Mouse (Mus musculus) CD4-positive, CD25-positive, alpha-beta regulatory T cell, adult 2 months (primary cell): ENCODE measurements around the gene Tenm4.

ENCODE experiments used
- DNase-seq: peaks from one replicate; pipeline ENCODE4 v3.0.0-alpha.2; 2012; ENCODE audit warnings: low read depth, low spot score

Tenm4 gene

GRCm38 (mm10) chr7:96806561-96806960, 635.5 kb downstream of the Tenm4 start:
- DNase-seq: no peak

- no peak for DNase-seq
Observed at GRCm38 (mm10) chr7:96807281-96808058, 636.4 kb downstream of the Tenm4 start.

DNA sequence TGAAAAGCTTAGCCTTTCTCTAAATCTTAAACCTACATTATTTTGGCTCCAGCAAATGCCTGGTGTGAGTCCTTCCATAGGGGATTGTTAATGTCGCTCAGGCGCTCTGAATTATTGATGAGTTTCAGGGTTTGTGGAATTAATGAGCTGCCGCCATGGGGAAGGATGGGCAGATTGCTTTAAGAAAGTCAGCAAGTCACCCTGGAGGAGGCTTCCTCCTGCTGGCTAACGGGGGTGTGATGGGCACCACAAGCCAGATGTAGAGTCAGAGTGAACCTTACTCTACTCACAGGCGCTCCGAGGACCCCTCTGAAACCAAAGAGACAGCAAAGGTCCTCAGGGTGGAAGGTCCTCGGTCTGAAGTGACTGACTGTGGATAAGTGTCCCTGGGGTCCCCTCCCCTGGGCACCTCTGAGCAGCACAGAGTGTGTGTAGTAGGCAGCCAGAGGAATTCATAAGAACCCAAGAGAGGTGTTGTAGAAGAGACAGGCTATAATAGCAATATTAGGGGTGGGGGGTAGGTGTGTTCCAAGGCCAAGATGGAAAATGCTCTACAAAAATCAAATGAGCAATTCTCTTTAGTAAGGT, 637.1 kb downstream of the Tenm4 start:
- DNase-seq: no peak

DNA sequence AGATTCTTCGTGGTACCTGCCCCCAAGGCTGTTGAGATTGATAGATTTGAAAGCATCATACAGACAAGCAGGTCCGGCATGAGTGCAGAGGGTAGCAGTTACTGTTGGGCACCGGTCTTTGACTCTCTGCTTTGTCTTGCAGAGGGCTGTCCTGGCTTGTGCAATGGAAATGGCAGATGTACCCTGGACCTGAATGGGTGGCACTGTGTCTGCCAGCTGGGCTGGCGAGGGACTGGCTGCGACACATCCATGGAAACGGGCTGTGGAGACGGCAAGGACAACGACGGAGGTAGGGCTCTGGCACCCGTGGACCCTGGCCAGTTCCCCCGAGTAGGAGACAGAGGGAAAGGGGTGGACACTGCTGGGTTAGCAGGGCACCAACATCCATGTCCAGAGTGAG, 640.6 kb downstream of the Tenm4 start:
- no peak for DNase-seq

DNA sequence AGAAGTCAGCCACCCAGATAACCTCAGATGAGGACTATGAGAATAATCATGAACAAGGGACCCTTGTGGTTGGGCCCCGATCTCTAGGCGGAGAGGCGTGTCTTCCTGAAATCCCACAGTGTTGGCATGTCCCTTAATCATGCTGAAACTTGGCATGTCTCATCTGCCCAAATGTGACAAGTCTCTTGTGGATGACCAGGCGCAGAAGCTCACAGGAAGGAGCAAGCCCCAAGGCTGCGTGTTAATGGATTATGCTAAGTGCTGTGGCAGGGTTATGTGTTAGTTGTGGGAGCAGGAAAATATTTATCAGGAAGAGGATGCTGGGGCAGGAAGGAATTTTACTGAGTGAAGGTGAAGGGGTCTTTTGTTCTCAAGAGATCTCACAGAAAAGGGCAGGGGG, 642.0 kb downstream of the Tenm4 start:
- DNase-seq: no peak

GRCm38 (mm10) chr7:96813497-96814400, 642.7 kb downstream of the Tenm4 start:
- peak; percentile 5 for DNase-seq

DNA sequence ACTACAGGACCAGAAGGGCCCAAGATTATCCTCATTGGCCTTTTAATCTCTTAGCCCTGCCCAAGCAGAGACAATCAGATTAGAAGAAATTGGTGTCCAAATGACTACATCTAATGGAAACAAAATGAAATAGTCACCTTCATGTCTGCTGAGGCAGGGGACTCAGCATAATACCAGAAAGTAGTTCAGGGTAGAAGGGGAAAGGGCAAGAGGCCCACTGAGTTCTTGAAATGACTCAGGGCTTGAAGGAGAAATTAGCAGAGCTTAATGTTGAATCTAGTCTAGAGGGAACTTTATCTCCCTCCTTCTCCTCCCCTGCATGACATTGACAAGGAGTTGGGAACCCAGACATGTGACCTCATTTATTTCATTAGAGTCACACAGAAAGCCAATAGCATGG, 643.5 kb downstream of the Tenm4 start:
- peak; percentile 32 for DNase-seq

DNA sequence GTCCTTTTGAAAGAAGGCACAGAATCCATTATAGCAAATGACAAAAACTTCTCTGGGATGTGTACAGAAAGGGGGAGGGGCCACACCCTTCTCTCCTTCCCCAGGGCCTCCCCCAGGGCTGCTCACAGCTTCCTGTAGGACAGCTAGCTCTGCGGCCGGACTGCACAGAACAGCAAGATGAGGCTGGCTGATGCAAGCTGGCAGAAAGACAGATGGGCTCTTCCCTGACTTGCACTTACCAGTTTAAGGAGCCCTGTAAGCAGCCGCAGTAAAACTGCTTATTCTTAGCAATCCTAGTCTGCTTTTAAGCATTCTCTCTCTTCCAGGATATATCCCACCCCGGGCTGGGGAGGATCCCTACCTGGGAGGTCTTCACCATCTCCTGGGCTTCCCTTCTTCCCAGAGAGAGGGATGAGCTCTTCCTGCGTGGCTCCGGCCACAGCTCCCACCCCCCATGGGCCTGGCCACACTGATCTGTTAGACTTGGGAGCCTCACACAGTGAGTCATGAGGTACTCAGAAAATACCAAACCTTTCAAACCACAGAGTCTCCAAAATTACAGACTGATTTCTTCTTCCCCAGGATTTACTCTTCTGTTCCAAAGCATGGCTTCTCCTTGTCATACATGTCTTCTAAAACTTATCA, 646.1 kb downstream of the Tenm4 start:
- no peak for DNase-seq

DNA sequence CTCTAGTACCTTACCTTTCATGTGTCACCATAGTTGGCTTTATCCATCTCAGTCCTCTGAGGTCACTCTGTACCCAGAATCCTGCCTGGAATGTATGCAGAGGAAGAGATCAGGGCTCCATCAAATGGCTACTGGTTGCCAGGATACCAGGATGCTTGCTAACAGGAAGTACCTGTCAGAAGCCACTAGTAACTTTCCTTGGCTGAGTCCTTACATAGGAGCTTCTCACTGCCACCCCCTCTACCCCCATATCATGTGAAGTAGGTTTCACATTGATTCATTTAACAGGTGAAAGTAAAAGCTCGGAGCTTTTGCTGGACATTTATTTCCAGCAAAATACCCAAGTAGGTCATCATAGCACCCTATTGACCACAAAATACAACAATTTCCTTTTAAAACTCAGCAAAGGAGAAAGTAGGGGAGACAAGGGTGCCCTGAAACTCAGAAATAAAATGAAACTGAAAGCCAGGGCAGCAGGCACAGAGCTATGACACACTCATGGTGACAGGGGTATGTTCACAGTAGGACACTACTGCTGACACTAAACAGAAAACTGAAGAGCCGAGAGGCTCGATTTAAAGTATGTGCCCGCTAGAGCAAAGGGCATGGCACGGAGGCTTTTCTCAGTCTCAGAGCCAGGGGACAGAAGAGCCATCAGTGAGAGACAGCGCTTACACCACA, 647.3 kb downstream of the Tenm4 start:
- DNase-seq: peak; percentile 38

GRCm38 (mm10) chr7:96819538-96819937, 648.5 kb downstream of the Tenm4 start:
- DNase-seq: no peak

DNA sequence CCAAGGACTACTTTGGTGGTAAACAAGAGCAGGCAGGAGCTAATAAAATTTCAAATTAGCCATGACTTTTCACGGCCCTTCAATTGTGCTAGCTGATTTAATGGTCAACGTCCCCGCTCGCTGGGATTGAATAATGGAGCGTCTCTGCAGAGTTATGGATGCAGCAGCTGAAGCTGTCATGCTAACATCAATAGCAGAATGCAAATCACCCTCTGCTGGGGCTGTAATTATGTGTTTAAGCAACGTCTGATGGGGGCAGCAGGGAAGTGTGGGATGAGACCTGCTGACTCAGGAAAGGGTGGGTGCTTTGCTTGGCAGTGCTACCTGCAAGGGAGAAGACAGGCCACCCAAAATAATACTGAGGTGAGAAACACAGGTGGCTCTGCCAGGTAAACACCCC, 649.3 kb downstream of the Tenm4 start:
- no peak for DNase-seq

DNA sequence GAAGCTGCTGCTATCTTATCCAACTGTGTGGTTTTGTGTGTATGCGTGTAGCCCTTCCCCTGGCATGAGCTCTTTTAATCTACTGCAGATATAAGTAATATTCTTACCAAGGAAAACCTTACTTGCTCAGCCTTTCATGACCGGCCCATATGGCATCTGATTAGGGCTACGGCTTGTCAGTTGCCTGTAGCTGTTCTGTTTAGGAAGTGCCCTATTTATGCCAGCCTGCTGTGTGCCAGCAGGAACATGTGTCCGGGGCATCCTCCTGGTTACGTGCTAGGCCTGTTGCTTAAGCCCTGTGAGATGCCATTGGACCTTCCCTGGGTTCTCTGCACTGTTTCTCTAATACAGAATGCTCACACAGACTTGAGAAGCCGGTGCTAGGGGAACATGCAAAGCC, 655.1 kb downstream of the Tenm4 start:
- no peak for DNase-seq

DNA sequence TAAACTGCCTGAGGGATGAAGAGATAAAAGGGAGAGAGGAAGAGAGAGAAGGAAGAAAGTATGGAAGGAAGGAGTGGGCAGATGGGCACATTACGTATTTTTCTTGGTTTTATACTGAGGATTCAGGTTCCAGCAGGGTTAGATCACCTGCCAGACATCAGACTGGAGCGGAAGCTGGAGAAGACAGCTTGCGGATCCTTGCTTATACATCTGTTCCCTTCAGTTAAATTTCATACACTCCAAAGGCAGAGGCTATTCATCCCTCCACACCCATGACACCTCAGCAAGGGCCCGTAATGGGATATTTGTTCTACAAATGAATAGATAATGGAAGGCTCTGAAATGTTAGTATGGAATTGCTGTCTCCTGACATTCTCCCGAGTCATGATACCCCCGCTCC, 655.6 kb downstream of the Tenm4 start:
- DNase-seq: no peak

DNA sequence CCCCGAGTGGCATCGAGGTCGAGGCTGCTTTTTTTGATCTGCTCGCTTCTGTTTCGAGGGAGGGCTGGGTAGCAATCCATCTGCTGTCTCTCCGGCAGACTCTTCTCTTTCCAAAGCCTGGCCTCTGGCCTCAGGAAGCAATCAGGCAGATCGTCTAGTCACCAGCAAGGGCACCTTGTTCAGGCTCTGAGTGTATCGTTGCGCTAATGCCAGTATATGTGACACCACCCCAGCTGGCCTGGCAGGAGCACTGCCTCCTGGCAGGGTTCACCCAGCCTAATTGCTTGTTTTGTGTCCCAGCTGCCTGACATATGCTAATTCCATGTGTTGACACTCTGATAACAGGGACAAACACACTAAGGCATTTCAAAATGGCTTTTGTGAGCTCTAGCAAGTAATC, 661.5 kb downstream of the Tenm4 start:
- DNase-seq: no peak

DNA sequence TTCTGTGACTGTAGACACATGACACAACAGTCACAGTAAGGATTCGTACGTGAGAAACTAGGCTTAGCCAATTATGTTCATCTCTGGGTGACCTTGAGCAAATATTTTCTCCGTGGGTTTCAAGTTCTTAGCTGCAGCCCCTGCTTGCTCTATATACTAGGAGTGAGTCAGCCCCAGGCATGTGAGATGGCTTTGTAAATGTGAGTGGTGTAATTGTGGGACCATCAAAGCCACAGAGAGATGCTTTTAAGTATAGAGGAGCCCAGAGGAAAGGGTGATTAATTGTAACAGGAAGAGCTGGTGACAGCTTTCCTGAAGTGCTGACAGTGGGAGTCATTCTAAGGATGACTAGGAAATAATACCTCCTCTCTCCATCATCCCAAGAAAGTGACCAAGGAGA, 662.0 kb downstream of the Tenm4 start:
- DNase-seq: no peak

DNA sequence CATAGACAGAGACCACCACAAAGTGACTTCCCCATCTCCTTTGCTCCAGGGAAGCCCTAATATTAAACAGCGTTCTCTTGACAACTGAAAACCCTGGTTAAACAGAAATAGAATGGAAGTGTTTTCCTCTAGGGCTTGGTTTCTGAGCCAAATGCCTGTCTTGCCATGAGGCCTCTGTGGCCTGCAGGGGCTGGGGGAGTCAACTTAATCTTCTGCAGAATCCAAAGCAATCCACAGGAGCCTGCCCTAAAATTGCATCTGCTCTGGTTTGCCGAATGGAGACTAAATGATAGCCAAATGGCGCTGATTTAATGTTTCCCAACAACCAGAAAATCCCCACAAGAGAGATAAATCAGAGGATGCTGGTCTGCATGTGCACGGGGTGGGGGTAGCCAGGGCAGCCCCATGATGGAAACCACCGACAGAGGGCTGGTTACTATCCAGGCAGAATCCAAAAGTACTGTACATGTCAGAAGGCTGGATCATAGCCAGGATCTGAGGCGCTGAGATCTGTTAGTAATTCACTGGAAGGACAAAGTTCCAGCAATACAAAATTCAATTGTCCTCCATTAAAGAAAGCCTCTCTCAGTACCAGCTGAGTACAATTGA, 663.7 kb downstream of the Tenm4 start:
- no peak for DNase-seq

- no peak for DNase-seq
Observed at GRCm38 (mm10) chr7:96835313-96835712, 664.3 kb downstream of the Tenm4 start.

DNA sequence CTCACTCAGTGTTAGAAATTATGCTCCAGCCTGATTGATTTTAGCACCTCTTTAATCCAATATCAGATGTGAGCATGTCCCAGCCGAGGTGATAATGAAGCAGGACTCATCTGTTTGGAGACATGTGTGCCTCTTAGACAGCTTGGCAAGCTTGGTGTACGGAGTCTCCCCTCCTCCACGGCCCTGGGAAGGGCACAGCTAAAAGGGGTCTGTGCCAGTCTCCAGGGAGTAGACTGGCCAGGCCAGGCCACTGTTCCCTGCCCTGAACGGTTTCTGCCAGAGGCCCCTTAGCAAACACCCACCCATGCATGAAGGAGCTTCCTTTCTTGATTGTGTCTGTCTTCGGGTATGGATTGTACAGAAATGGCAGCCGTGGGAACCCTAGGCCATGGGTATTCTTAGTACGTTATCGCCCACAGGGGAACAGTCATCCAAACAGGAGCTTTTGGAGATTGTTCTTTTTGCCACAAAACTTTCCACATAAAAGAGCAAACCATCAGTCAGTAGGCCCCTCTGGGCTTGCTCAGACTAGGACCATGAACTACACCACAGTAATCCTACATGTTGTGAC, 667.3 kb downstream of the Tenm4 start:
- no peak for DNase-seq

DNA sequence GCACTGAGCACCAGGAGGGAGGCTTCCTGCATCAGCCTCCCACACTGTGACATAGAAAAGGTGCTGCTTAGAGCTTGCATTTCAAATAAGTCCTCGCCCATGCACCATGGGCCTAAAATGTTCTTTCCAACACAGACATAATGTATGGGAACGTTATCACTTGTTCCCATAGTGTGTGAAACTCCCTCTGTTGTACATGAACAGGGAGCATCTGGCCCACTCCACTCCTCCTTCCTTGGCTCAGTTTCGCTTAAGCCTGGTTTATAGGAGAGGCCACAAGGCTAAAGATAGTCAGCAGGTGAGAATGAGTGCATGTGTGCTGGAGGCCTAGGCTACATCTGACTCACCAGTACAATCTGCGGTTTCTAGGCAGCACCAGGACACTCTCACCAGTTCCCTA, 667.9 kb downstream of the Tenm4 start:
- DNase-seq: no peak

GRCm38 (mm10) chr7:96839586-96839985, 668.5 kb downstream of the Tenm4 start:
- no peak for DNase-seq
